Mouse (Mus musculus) ES-Bruce4 (cell line): ENCODE data around the gene Prex1. TPM values are rescaled to one million over a fixed set of nuclear protein-coding genes. Genes with fewer than 3 reads are reported as not detected.
"Not testable (repeated sequence)": the region's sequence is repeated elsewhere in the genome, so short reads cannot be mapped to it uniquely, and the experiment has no call there.

ENCODE experiments used
- H3K27ac ChIP-seq: 2 replicates; pipeline ENCODE4 v1.5.1; 2012; ENCODE audit warnings: low read length, inconsistent platforms; ENCODE audit not compliant: insufficient read depth
- H3K27me3 ChIP-seq: 2 replicates; pipeline ENCODE4 v1.6.1; 2012; ENCODE audit warnings: mild to moderate bottlenecking, low read length, inconsistent platforms; ENCODE audit not compliant: control insufficient read depth, poor library complexity, insufficient read depth, severe bottlenecking
- H3K36me3 ChIP-seq: 2 replicates; pipeline ENCODE4 v1.6.1; 2012; ENCODE audit warnings: inconsistent platforms, mild to moderate bottlenecking, low read length, moderate library complexity; ENCODE audit not compliant: control insufficient read depth, poor library complexity, insufficient read depth, severe bottlenecking
- H3K4me1 ChIP-seq: one replicate; pipeline ENCODE4 v1.8.1; 2011; ENCODE audit warnings: low read length; ENCODE audit not compliant: control insufficient read depth, insufficient read depth
- H3K4me3 ChIP-seq: 2 replicates; pipeline ENCODE4 v1.5.1; 2011; ENCODE audit warnings: low read depth, mild to moderate bottlenecking, low read length
- H3K9ac ChIP-seq: 2 replicates; pipeline ENCODE4 v1.6.1; 2012; ENCODE audit warnings: low read depth, mild to moderate bottlenecking, inconsistent platforms; ENCODE audit not compliant: poor library complexity, severe bottlenecking
- H3K9me3 ChIP-seq: replicated peaks from 2 replicates; pipeline ENCODE4 v1.6.1; 2012; ENCODE audit warnings: mild to moderate bottlenecking, low read length, inconsistent platforms; ENCODE audit not compliant: control insufficient read depth, poor library complexity, insufficient read depth, severe bottlenecking
- CTCF ChIP-seq: IDR thresholded peaks from one replicate; pipeline ENCODE4 v1.8.1; 2011; ENCODE audit warnings: low read depth, low read length
- EP300 ChIP-seq: IDR thresholded peaks from 2 replicates; pipeline ENCODE4 v1.6.1; 2011; ENCODE audit warnings: low read depth, low read length; ENCODE audit not compliant: insufficient read depth
- POLR2A ChIP-seq: IDR thresholded peaks from one replicate; pipeline ENCODE4 v1.8.1; 2011; ENCODE audit warnings: low read length; ENCODE audit not compliant: insufficient read depth
- polyA plus RNA-seq: library from polyadenylated mRNA; stranded (reverse); fragments of >200 nt; gene quantifications from 2 replicates; pipeline ENCODE4 v1.2.4, GENCODE M21; 2011; ENCODE audit warnings: low read depth; ENCODE audit not compliant: missing spikeins, insufficient read depth, insufficient read length

The Prex1 gene
- polyA plus RNA-seq, 1 experiment: 10.2 TPM

DNA sequence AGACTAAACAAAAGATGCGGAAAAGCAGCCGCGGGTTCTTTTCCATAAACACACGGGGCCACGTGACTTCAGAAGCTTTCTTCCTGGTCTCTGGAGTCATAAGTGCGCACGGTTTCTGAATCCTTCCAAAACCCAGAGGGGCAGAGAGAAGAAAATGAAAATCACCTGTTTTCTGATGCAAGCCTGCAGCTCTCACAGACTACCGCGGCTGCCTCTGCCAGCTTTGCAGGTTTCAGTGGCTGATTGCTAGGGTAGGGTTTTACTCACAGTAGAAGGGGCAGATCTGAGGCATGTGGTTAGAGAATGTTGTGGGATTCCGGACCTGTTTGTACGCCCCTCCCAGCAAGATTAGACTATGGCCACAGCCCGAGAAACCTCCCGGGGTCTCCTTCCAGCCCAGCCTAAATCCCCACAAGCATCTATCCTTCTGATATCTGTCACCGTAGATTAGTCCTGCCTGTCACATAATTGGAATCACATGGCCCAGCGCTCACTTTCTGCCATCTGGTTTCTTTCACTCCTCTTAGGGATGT, 21.9 kb upstream of the Prex1 start:
- Histone ChIP-seq H3K9me3 (no peaks in the 10 kb centered on the region), H3K4me3 (no peak overlapping the region), H3K4me1 (peaks cover 5% of the 10 kb centered on the region), H3K9ac (no peak overlapping the region), H3K27ac (no peak overlapping the region), H3K27me3 (no peaks in the 10 kb centered on the region), H3K36me3 (no peaks in the 10 kb centered on the region)
- TF ChIP-seq EP300: no peak
- no peak for TF ChIP-seq POLR2A
- TF ChIP-seq CTCF: no peak

GRCm38 (mm10) chr2:166732860-166733259, 19.2 kb upstream of the Prex1 start:
- no peaks in the 10 kb centered on the region for H3K27me3 ChIP-seq
- no peak overlapping the region for H3K27ac ChIP-seq
- no peaks in the 10 kb centered on the region for H3K36me3 ChIP-seq
- H3K4me3 ChIP-seq: no peak overlapping the region
- no peaks in the 10 kb centered on the region for H3K9me3 ChIP-seq
- no peak overlapping the region for H3K9ac ChIP-seq
- H3K4me1 ChIP-seq: peaks cover 9% of the 10 kb centered on the region
- TF ChIP-seq POLR2A: no peak
- no peak for TF ChIP-seq EP300
- no peak for TF ChIP-seq CTCF

- Histone ChIP-seq H3K9ac (no peak overlapping the region), H3K27ac (no peak overlapping the region), H3K4me1 (peaks cover 12% of the 10 kb centered on the region), H3K9me3 (no peaks in the 10 kb centered on the region), H3K4me3 (no peak overlapping the region), H3K27me3 (no peaks in the 10 kb centered on the region), H3K36me3 (no peaks in the 10 kb centered on the region)
- TF ChIP-seq POLR2A (no peak), EP300 (no peak), CTCF (no peak)
Measured at GRCm38 (mm10) chr2:166732146-166732545, 18.5 kb upstream of the Prex1 start.

GRCm38 (mm10) chr2:166731102-166731883, 17.7 kb upstream of the Prex1 start:
- not testable (repeated sequence) for H3K27me3 ChIP-seq, H3K27ac ChIP-seq, H3K9ac ChIP-seq, H3K4me3 ChIP-seq, H3K9me3 ChIP-seq, H3K36me3 ChIP-seq
- peaks cover 12% of the 10 kb centered on the region for H3K4me1 ChIP-seq

DNA sequence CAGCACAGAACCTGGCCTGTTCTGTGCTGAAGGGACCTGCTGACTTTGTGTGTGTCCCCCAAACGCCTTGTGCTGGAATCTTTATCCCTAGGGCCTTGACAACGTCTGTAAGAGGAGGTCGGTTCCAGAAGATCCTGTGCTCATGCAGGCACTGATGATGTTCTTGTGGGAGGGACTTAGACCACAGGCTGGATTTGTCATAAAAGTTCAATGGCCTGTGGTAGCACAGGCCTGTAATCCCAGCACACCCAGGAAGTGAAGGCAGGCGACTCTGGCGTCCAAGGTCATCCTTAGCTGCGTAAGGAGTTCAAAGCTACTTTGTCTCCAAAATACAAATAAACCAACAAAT, 16.9 kb upstream of the Prex1 start:
- H3K9me3 ChIP-seq: no peaks in the 10 kb centered on the region
- no peak overlapping the region for H3K9ac ChIP-seq
- no peak for TF ChIP-seq CTCF
- no peak for TF ChIP-seq POLR2A
- H3K27ac ChIP-seq: no peak overlapping the region
- peaks cover 12% of the 10 kb centered on the region for H3K4me1 ChIP-seq
- no peak overlapping the region for H3K4me3 ChIP-seq
- H3K36me3 ChIP-seq: no peaks in the 10 kb centered on the region
- H3K27me3 ChIP-seq: no peaks in the 10 kb centered on the region

- no peak overlapping the region for H3K9ac ChIP-seq
- H3K4me1 ChIP-seq: peaks cover 12% of the 10 kb centered on the region
- no peak overlapping the region for H3K4me3 ChIP-seq
- H3K9me3 ChIP-seq: no peaks in the 10 kb centered on the region
- 0 out of 2 replicates have a peak, but pooled peaks have one; percentile 60 for TF ChIP-seq EP300
- TF ChIP-seq POLR2A: no peak
- H3K36me3 ChIP-seq: no peaks in the 10 kb centered on the region
- no peaks in the 10 kb centered on the region for H3K27me3 ChIP-seq
- no peak overlapping the region for H3K27ac ChIP-seq
Measured at GRCm38 (mm10) chr2:166729656-166730566, 16.3 kb upstream of the Prex1 start.
